Mouse (Mus musculus) frontal cortex, postnatal 36 days (tissue): ENCODE measurements at regions not wholly inside any gene's neighbourhood (a gene's known extent, or its start where the extent isn't known, plus 50 kb on each side); places are given as distances from the start of the nearest gene placed in this dataset.
"Not testable (repeated sequence)": the region's sequence is repeated elsewhere in the genome, so short reads cannot be mapped to it uniquely, and the experiment has no call there.

ENCODE experiments used
- DNase-seq, 2 experiments: peaks; one replicate each; pipeline ENCODE4 v3.0.0; 2022; ENCODE audit warnings: low spot score in 2 of 2

DNA sequence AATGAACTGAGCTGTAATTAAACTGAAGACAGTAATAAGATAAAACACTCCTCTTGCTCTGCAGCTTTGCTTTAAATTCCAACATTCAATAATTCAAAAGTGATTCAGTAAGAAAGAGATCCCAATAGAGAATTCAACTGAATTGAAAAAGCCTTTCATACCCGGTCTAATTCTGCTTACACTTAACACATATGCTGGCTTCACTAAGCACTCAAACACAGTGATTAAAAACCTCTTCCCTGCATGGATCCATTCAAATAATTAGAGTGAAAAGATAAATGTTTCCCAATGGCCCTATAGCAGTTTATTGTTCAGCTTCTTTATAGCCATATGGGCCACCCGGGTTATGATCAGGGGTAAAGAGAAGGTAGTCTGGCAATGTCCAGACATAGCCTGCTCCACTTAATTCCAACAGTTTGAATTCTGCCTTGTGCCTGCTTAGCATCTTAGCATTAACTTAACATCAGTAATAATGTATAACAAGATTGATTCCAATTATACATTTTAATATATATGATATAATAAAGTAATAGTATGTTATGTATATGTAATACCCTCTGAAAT lies 659.9 kb upstream of the Kcnd2 start:
- DNase-seq, result no peak

DNA sequence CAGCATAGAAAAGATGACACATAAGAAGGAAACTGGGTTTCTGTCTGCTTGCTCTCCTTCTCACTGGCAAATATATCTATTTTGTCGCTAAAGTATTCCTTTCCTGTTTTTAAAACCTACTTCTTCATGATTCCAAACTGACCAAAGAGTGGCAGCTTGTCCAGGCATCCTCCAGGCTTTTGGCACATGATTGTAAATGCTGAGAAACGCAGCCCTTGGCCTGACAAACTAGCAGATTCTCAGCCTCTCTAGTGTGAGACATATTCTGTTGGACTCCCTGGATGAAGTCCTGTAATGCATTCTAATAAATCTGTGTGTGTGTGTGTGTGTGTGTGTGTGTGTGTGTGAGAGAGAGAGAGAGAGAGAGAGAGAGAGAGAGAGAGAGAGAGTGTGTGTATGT lies 642.7 kb upstream of the Kcnd2 start:
- DNase-seq, result no peak

DNA sequence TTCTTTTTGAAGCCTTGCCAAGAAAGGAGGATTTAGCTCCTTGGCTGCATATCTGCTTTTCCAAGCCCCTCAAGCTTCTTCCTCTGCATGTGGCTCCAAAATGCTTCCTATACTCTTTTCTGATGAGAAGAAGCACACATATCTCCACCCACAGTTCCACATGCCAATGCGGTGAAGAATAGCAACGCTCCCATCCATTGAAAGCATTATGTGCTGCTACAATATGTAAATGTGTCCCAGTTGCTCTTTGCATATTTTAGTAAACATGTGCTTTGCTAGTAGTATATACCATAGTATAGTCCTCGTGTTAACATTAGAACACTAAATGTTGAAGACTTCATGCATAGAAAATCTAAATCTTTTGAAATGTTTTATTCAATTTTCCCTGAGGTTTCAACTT lies 640.6 kb upstream of the Kcnd2 start:
- no peak for DNase-seq

DNA sequence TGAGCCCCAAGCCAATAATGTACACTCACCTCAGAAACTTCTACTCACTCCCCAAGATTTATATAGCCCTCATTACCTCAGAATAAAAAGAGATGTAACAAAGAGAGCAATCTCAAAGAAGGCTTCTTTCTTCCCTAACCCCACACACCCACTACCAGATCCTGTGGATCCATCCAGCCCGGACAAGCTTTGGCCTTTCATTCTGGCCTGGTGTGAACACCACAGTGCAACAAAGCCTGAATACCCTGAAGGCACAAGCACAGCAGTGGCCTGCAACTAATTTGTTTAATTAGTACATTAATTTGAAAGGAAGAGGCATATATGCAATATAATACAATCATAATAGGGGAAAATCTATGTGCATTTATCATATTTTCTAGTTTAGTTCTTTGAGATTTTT lies 616.5 kb upstream of the Kcnd2 start:
- DNase-seq, result no peak

DNA sequence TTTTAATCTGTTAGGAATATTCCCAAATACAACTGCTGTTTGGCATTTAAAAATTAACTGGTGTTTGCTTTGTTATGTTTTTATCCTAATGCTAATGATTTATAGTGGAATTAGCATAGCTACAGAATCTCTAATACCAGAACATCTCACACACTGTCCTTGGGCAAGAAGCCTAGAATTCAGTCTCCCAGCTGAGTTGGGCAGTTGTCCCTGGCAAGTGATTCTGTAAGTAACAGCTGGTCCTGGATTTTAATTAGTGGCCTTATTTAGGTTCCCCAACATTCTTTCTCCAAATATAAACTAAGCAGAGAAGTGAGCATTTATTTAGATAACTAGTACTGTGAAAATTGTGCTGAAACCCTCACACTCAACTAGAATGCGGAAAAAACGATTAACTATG lies 611.1 kb upstream of the Kcnd2 start:
- DNase-seq, result peak in 1 of 2 experiments; percentile 30

DNA sequence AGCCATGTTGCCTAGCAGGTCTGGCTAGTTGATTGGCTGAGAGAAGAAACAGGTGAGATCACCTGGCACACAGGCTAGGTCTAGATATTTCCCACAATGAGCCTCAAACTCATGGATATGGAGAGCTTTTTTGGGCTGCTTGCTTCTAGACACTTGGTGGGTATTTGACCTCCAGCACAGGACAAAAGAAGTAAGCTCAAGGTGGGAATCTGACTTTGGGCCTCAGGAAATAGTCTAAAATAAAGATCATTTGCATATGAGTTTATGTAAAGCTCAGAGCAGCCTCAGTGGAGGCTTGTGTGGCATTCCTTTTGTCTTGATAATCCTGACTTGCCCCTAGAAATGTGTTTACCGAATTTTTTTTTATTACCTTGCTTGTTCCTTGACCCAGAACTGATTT lies 594.8 kb upstream of the Kcnd2 start:
- DNase-seq, result no peak

DNA sequence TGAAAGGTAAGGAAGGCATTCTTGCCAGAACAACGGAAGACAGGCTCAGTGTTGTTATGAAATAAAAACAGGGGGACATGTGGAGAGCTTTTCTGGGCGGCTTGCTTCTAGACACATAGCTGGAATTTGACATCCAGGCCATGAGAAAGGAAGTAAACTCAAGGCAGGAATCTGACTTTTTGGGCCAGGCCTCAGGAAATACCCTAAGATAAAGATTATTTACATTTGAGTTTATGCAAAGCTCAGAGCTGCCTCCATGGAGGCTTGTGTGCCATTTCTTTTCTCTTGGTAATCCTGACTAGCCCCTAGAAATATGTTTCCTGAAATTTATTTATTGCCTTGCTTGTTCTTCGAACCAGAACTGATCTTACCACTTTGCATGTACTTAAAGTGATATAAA lies 588.9 kb upstream of the Kcnd2 start:
- DNase-seq, result no peak

DNA sequence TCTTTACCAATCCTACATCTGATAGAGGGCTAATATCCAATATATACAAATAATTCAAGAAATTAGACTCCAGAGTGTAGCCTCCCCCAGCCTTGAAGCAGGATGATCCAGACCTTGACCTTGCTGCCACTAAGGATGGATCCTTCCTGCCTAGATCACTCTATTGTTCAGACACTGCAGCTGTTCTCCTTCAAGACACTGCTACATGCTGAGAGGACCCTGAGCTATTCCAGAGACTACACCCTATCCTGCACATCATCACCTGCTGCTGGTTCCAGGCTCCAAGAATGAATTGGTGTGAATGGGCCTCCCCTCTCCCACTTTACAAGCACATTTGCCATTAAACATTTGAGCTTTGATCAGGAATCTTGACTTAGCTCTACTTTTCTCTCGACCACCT lies 588.2 kb upstream of the Kcnd2 start:
- no peak for DNase-seq

DNA sequence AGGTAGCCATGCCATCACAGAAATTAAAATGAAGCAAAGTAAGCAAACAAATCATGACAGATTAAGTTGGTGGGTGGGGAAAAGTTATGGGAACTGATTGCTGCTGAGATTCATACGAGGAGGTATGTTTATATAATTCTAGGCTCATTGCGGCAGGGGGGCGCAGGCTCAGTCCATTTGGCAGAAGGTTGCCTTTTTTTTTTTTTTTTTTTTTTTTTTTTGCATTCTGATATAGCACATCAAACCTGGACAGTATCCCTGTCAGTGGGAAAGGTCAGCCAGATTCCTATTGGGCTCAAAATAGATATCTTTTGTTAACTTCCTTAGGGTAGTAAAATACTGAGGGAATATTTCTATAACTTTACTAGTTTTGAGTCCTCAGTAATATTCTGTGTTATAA lies 575.0 kb upstream of the Kcnd2 start:
- no peak for DNase-seq

DNA sequence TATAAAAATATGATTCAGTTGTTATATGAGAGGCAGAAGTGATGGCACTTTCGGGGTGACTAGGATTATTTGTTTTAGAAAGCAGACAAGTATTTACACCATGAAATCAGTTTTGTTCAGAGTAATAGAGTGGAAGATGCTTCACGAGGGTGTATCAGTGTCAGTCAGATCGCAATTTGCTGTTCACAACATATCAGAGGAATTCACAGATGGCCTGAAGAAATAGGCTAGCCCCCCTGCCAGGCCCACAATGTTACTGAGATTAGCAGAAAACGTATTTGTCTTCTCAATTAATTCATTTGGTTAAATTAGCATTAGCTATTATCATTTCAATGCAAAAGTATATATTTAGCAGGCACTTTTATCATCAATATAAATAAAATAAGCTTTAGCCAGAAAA lies 573.9 kb upstream of the Kcnd2 start:
- no peak for DNase-seq

DNA sequence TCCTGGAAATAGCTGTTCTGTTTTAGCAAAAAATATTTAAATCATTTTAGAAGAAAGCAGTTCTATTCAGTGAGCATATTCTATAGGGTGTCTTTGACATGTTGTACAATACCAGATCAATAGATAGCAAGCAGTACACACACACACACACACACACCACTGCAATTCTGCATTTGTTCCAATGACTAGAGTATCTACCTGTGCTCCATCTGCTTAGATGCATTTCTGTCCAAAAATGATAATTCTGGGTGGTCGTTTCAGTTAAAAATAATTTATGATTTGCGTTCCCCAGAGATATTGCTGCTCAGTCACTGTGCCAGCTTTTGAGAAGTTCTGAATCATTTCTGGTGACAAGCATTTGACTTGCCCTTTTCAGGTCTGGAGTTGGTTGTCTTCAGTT lies 573.5 kb upstream of the Kcnd2 start:
- DNase-seq, result no peak

DNA sequence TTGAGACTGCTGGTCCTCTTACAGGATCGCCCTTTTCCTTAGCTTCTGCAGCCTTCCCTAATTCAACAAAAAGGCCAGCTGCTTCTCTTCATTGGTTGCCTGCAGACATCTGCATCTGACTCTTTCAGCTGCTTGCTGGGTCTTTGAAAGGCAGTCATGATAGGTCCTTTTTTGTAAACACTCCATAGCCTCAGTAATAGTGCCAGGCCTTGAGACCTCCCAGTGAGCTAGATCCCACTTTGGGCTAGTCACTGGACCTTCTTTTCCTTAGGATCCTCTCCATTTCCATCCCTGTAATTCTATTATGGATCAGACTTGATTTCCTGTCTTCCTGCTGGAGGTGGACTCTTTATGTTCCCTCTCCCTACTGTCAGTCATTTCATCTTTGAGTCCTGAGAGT lies 558.3 kb upstream of the Kcnd2 start:
- no peak for DNase-seq

DNA sequence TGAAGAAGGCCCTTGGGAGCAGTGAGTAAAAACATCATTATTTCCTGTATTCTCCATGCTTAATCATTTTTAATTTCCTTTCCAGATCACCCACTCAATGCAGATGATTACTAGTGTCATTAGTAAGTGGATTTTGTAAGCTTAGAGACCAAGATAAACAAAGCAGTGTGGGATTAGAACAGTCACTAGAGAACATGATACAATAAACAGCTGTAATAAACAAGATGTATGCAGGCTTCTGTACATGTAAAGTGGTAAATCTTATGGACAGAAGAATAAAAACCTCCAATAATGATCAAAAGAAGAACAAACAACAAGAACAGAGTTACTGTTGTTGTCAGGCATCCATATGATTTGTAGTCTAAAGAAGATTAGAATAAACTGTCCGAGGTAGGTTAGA lies 542.1 kb upstream of the Kcnd2 start:
- no peak for DNase-seq

DNA sequence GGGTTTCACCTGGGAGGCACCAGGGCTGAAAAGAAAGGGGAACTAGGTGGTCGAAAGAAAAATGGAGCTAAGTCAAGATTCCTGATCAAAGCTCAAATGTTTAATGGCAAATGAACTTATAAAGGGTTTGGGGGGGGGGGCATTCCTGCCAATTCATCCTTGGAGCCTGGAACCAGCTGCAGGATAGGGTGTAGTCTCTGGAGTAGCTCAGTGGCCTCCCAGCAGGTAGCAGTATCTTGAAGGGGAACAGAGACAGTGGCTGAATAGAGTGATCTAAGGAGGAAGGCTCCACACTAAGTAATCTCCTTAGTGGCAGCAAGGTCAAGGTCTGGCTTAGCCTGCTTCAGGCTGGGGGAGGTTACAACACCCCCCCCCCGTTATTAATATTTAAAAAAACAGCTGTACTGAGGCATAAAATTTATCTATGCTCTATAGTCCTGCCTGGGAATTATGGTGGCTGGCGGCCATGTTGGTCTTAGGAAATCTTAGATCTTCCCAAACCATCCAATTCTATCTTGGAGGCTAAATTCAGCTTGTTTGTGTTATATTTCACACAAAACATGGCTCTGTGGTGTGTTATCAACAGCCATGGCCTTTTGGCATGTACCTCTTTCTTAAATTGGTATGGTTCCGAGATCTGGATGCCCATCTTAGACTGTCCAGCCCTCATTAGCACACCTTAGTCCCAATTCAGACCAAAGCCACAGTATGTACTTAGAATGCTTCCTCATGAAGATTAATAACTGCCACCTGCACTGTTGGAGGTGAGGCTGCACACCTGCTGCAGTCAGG lies 528.7 kb upstream of the Kcnd2 start:
- not testable (repeated sequence) for DNase-seq

DNA sequence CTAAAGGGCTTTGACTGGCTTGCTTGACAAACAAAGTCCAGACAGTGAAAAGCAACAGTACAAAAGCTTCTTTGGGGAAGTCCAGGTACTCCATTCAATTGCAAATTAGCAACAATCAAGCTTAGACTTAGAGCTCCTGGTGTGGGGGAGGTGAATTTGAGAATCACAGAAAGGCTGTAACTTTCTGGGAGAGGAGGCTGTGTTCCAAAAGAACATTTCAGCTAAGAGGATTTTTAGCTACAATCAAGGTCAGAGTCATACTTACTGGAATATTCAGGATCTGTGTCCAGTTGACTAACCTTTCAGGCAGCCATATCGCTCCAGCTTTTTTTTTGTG lies 528.1 kb upstream of the Kcnd2 start:
- DNase-seq, result not testable (repeated sequence)

DNA sequence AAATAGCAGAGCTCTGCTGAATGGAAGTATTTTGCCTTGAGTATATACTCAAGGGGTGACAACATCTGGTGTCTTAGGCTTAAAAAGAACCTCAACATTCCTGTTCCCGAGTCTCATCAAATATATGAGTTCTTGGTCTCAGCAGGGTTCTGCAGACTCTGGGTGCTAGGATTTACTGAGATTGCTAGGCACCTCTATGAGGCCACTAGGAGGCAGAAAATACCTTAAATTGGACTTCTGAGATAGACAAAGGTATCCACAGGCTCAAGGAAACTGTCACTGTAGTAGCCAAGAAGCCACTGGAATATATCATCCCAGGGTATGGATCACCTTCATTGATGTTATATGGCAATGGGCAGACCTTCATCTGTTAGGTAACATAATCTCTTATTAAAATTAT lies 489.4 kb upstream of the Kcnd2 start:
- DNase-seq, result no peak

DNA sequence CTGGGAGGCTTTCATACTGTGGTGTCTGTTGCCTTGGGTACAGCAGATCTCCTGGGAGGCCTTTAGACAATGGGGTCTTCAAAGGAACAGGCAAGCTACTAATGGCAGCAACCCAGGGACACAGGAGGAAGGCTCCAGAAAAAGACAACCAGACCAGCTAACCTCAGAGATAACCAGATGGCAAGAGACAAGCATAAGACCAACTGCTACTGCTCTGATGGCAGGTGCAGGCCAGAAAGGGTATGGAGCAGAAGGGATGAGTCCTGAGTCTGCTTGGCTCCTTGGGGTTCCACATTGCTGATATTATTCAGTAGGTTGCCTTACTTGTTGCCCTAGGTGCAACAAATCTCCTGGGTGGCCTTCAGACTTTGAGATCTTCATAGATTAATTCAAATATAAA lies 476.2 kb upstream of the Kcnd2 start:
- DNase-seq, result no peak

DNA sequence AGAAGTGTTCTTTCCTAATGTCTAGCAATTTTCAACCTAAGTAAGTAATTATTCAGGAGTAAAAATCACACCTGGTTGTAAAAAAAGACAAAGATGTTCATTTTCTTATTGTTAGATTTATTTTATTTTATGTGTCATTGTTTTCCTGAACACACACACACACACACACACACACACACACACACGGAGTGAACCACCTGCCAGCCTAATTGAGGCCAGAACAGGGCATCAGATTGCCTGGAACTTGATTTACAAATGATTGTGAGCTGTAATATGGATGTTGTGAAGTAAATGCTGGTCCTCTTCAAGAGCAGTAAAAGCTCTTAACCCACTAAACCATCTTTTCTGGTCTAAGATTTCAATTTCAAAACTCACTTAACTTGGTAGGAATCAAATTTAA lies 474.9 kb upstream of the Kcnd2 start:
- no peak for DNase-seq

DNA sequence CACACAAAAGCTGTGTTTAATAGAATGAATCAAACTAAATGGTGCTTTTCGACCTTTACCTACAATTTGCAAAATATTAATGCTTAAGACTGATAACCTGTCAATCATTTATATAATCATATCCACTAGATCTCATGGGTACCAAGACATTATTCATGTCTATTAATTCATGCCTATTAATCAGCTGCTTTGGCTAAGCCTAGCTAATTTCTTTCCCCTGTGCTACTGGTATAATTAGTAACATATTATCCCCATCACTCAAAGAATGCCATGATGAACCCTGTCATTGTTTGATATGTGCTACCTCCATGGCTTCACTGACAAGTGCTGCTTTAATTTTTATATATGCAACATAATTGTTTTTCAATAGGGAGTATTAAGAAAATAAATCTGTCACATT lies 474.1 kb upstream of the Kcnd2 start:
- DNase-seq, result no peak

DNA sequence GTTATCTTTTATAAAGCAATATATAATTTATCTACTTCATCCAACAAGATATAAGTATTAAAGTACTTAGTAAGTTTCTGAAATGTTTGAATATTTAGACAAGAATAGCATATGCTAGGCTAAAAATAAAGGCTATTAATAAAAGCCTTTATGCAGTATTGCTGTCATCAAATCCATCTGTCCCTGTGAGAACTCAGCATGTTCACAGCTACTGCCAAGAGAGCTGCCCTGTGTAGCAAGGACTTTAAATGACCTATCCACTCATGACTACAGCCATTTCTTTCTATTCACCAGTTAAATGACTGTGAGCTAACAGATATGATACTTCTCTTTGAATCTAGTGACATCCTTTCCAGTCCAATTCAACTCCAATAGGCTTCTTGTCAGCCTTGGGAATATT lies 458.1 kb upstream of the Kcnd2 start:
- DNase-seq, result no peak

DNA sequence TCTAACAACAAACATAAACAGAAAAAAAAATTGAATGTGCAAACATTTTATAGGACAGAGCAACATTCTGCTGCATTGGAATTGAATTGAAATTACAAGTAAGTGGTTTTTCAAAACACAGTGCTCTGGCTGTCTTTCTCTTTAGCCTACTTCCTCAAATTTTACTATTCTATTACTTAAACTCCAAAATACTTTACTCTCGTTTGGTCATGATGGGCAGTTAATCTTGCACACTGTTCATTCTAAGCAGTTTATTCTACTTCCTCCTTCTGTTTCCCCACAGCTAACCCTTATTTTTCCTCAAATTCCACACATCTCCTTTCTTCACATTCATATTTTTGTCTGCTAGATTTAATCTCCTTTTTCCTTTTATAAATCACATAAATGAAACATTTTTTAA lies 454.0 kb upstream of the Kcnd2 start:
- DNase-seq, result no peak

DNA sequence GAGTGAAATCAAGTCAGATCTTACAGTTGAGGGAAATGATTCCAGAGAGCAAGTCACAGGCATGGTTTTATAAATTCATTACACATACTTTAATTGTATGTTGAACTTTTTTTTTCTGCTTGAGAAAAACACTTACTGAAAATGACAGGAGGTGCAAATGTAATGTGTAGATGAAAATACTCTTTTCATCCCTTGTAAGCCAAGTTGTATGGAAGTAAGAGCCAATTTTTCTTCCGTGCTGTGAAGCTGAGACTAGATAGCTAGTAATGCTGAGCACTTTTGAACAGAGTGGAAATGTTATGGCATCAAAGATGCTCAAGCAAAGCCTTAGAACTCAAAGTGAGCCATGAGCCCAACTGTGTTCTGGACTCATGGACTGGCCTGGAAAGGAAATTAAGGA lies 439.4 kb upstream of the Kcnd2 start:
- no peak for DNase-seq
